In genomic region chr15:82128398-82128797, GRCm38 (mm10) we compare ENCODE assay signal across 8 mouse cellular contexts. TPM values are rescaled to one million over a fixed set of nuclear protein-coding genes. Genes with fewer than 3 reads are reported as not detected.
A peak's percentile ranks its signal among the peaks of the same experiment; 100 is the strongest.
DNase-seq lines count a peak whose midpoint lies in the region; ATAC-seq and TF ChIP-seq lines count a peak whose summit lies in the region.

No protein-coding gene starts in this region.

- no peak overlapping the region for H3K27ac ChIP-seq in heart, embryonic 12.5 days (ENCODE audit: poor library complexity, severe bottlenecking)
- H3K27ac ChIP-seq in embryonic fibroblast, embryonic 13.5 days (ENCODE audit: insufficient read depth, low read length) = peak overlapping the region; percentile 10; the same call in 1 of the 2 replicates

- peaks cover 10% of the 10 kb centered on the region for H3K36me3 ChIP-seq in heart, embryonic 12.5 days
- peaks cover 35% of the 10 kb centered on the region for H3K36me3 ChIP-seq in E14TG2a.4 (ENCODE audit: insufficient read depth, low read length)

- no peak for TF ChIP-seq POLR2A in embryonic fibroblast, embryonic 13.5 days (IDR thresholded peaks at IDR 0.05; ENCODE audit: low read depth, low read length)

- DNase-seq in heart, adult 8-10 months (ENCODE audit: low spot score) = no peak
- peak; percentile 57 for DNase-seq in liver
- DNase-seq in testis, postnatal 10 days (ENCODE audit: low spot score) = peak; percentile 52
- DNase-seq in layer of hippocampus, adult 9-11 months = no peak
- DNase-seq in cerebellum, adult 11 months = no peak

- peaks cover 6% of the 10 kb centered on the region for H3K4me1 ChIP-seq in heart, embryonic 12.5 days (replicated peaks)
- peaks cover 34% of the 10 kb centered on the region for H3K4me1 ChIP-seq in E14TG2a.4 (replicated peaks; ENCODE audit: low read depth, low read length)
- no peaks in the 10 kb centered on the region; the same call in 1 of the 2 replicates for H3K4me1 ChIP-seq in embryonic fibroblast, embryonic 13.5 days (ENCODE audit: control insufficient read depth, insufficient read depth, low read length)

- H3K4me3 ChIP-seq in heart, embryonic 12.5 days = peak overlapping the region; percentile 84
- peak overlapping the region; percentile 91 for H3K4me3 ChIP-seq in E14TG2a.4 (replicated peaks; ENCODE audit: low read length)
- peak overlapping the region; percentile 76 for H3K4me3 ChIP-seq in embryonic fibroblast, embryonic 13.5 days (ENCODE audit: insufficient read depth, low read length)

- TF ChIP-seq CTCF in E14TG2a.4 (conservative IDR thresholded peaks at IDR 0.05; ENCODE audit: low read length) = no peak
- no peak for TF ChIP-seq CTCF in embryonic fibroblast, embryonic 13.5 days (IDR thresholded peaks at IDR 0.05; ENCODE audit: borderline replicate concordance, insufficient read depth, low read length)

- H3K4me2 ChIP-seq in heart, embryonic 12.5 days = peak overlapping the region; percentile 85

- peaks cover 8% of the 10 kb centered on the region; the same call in 1 of the 2 replicates for H3K27me3 ChIP-seq in heart, embryonic 12.5 days (replicated peaks)
- H3K27me3 ChIP-seq in E14TG2a.4 (ENCODE audit: insufficient read depth, low read length) = peaks cover 36% of the 10 kb centered on the region

- peak; percentile 20; the same call in 1 of the 2 replicates for ATAC-seq in heart, embryonic 12.5 days (ENCODE audit: insufficient number of reproducible peaks, low FRiP score)

- WGBS in heart, embryonic 12.5 days = 1% methylated on average over 5 of the region's 5 CpGs

- no peaks in the 10 kb centered on the region for H3K9me3 ChIP-seq in heart, embryonic 12.5 days (replicated peaks)
- H3K9me3 ChIP-seq in E14TG2a.4 (ENCODE audit: low read length) = no peaks in the 10 kb centered on the region

- H3K9ac ChIP-seq in heart, embryonic 12.5 days = peak overlapping the region; percentile 87

RNA-seq across cellular contexts. Expression of gene Ccdc134, which starts 0.7 kb away (rescaled TPM):
- 8.7 and 11.1 TPM in 2 replicates for polyA plus RNA-seq in heart, embryonic 12.5 days (2016; fragmentation: Nextera tagmentation; extraction: Ambion mirVana)
- total RNA-seq in heart, adult 8-10 months (2022) = 1 to 10 TPM; 3.5 to 4.5 (median 4.2) TPM
- 15.0 and 18.6 TPM in 2 replicates for polyA plus RNA-seq in embryonic fibroblast, embryonic 13.5 days (2011; ENCODE audit: insufficient read length, low read depth, missing spikeins)

RNA-seq across cellular contexts. Expression of gene Srebf2, which starts 18.6 kb away (rescaled TPM):
- polyA plus RNA-seq in heart, embryonic 12.5 days (2016; fragmentation: Nextera tagmentation; extraction: Ambion mirVana) = 110 and 118 TPM in 2 replicates
- 10 to 100 TPM; 20.0 to 25.1 (median 21.6) TPM for total RNA-seq in heart, adult 8-10 months (2022)
- 86.4 and 87.3 TPM in 2 replicates for polyA plus RNA-seq in embryonic fibroblast, embryonic 13.5 days (2011; ENCODE audit: insufficient read length, low read depth, missing spikeins)

RNA-seq across cellular contexts. Expression of gene Mei1, which starts 58.6 kb away (rescaled TPM):
- polyA plus RNA-seq in heart, embryonic 12.5 days (2016; fragmentation: Nextera tagmentation; extraction: Ambion mirVana) = not detected in 2 replicates
- total RNA-seq in heart, adult 8-10 months (2022) = not detected
- not detected in 2 replicates for polyA plus RNA-seq in embryonic fibroblast, embryonic 13.5 days (2011; ENCODE audit: insufficient read length, low read depth, missing spikeins)

Comparison
In these comparisons a context has a peak if more than half of its experiments do, and no peak if none do; other contexts are left out.
1. DNase-seq: peak in liver (single experiment) and testis, postnatal 10 days (single experiment); none in heart, adult 8-10 months (single experiment), layer of hippocampus, adult 9-11 months (single experiment) and cerebellum, adult 11 months (single experiment).
2. Peak in every context shown above with its lines, with median percentiles within 50 percentile points of each other: H3K4me3 ChIP-seq.